Mouse (Mus musculus): ENCODE measurements around the gene Mdk.
A peak's percentile ranks its signal among the peaks of the same experiment; 100 is the strongest.

Mdk gene

DNA sequence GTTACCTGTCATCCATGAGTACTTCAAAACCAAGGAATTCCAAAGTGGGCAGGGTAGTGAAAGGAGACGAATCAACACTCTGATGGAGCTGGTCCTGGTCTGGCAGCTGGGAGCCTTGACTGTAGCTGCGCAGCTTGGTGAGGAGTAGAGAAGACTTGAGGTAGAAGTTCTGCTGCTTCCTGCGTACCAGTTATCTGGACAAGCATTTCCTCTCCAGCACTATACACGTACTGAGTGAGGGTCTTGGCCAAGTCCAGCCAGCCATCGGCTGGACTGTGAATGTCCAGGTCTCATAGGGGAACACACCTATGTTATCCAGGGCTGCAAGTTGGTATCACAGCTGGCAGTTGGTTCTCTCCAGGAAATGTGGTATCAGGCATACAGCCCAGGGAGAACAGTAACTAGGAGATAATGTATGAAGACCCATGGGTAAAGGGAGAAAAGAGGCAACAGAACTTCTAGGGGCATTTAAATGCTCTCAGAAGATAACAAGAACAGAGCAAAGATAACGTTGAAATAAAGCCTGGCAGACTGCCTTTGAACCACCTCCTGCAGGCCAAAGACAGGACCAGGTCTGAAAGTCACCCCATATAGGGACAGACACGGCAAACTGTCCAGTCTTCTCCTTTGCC lies 15.6 kb downstream of the Mdk start:
- no peak for DNase-seq (ENCODE audit: extremely low read depth, low read depth, low spot score)

DNA sequence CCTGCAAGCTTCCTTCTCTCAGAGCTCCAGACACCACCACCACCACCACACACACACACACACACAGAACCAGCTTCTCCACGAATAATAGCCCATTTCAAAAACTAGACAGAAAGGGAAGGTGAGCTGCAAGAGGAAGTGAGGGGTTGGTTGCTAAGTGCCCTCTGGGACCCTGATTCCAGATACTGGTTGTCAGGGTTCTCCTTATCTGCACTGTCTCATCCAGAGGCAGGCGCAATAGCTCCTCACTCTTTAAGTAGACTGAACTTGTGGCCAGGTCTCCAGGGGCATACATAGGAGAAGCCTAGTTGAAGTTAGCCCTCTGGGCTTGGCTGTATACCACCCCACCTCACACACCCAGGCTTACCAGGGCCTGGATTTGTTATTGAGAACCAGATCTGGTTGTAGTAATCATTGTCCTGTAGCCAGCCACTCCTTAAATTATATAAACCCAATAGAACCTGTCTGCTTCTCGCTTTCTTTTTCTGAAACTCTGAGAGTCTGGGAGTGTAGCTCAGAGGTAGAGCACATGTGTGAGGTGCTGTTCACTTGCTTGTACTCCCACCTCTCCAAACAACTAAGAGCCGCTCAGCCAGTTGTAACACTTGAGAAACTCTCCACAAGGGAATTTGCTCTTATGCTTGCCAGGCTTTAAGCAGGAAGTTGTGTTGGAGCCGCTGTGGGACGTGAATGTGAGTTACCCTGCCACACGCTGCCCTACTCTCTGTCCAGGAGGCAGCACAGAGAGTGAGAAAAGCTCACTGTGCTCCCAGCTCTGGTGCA lies 18.6 kb downstream of the Mdk start:
- DNase-seq (ENCODE audit: extremely low read depth, low read depth, low spot score): no peak

DNA sequence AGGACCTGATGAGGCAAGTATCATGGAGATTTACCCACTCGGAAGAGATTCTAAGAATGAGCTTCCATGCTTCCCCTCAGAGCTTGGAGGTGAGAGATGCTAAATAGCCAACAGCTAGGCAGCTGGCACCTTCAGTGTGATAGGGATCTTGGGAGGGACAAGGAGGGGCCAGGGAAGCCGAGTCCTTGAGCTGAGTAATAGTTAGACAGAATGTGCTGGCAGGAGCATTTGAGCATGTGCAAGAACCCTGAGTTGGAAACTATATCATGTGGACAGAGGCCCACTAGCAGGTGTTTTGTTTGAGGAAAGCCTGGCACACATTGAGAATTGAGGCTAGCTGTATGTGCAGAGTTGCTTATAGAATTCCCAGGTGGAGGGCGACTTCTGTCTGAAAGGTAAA lies 19.5 kb downstream of the Mdk start:
- DNase-seq (ENCODE audit: extremely low read depth, low read depth, low spot score): no peak

DNA sequence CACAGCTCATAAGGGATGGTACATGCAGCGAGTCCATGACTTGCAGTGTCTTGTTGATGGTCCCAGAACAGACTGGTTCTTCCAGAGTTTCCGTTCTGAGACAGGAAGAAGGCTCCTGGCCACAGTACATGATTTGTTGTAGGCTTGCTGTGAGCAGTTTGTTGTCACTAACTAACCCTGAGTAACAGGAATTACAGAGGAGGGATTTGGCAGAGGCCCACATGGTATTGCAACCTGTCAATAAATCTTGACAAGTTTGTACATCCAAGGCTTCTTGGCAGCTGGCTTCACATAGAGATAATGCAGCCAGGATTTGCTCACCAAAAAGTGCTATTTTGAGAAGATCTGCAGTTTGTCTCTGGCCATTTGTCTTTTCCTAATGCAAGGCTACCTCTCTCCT lies 26.0 kb downstream of the Mdk start:
- peak; percentile 96 for DNase-seq (ENCODE audit: extremely low read depth, low read depth, low spot score)

DNA sequence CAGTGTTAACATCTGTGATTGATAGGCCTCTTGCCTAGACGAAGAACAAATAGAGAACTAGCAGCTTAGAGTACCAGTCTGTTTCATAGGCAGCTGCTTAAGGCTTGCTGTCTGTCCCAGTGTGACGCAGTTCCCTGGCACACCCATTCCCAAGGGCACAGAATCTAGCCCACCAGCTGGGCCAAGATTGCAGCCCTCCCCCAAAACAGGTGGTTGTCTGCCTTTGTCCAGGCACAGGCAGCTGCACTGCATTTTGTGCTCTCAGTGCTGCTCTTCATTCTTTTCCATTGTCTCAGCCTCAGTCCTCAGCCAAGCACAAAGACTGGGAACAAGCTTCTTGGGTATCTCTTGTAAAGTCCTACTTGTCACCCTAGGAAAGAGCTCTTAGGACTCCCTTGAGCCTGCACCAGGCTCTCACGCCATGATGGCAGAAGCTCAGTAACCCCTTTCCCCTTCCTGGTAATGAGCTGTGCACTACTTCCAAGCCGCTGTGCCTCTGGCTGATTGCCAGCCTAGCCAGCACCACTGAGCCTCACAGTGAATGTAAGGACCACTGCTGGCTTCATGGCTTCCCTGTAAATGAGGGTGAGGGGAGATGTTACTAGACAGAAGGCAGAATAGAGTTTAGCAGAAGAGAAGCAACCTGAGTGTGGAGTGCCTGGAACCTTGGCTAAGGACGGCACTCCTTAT lies 27.3 kb downstream of the Mdk start:
- no peak for DNase-seq (ENCODE audit: extremely low read depth, low read depth, low spot score)

DNA sequence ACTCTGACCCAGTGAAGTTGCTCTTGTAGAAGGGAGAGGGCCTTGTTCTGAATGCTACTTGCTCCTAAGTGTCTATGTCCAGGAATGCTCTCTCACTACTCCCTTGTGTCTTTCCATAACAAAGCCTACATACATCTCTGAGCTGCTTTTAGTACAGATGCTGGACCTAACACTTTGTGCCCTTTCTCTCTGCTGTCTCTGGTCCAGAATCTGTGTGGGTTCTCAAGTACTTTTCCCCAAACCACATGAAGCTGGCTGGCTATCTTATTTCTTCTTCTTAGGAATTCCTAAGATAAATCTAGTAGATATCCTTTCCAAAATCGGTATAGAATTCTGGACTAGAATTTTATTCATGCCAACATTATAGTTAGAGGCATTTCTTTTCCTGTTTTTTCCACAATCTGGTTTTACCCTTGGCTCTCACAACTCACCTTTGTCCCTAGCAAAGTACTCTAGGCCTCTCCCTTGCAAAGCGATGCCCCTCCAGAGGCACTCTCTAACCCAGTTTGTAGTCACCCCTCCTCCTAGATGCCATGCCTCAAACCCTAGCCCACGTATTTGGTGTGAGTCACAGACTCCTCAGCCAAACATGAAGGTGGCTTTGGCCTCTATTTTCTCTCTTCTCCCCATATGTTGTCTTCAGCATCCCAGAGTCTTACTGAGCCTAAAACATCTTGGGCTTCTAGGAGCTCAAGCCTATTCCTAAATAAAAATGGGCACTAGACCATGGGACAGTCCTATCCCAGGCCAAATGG lies 28.7 kb downstream of the Mdk start:
- DNase-seq (ENCODE audit: extremely low read depth, low read depth, low spot score): no peak

DNA sequence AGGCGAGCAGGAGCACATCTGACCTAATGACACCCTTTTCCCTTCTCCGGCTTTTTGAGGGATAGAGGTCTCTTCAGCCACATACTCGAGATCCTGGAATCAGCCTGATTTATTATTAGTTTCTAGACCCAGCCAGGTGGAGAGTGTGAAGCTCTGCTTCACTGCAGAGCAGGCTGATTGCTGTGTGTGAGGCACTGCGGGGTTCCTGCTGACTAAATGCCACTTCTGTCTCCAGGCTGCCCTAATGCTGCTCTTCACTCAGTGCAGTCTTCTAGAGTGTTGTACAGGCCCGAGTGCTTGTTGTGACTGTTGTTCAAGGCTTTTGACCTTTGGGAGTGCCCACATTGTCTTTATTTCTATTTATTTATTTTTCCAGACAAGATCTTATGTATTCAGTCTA lies 29.8 kb downstream of the Mdk start:
- DNase-seq (ENCODE audit: extremely low read depth, low read depth, low spot score): no peak

DNA sequence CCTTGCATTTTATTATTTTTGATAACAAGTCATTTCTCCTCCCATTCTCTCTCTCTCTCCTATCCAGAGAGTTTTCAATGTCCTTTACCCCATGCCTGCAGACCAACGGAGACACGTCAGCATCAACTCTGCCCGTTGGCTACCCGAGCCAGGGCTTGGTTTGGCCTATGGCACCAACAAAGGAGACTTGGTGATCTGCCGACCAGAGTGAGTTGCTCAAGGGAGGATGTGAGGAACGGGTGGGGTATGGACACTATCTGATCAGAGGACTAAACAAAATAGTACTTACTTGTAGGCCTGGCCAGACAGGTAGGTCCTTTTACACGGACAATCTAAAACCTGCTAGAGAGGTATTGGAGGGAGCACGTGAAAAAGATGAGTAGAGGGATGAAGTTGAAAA lies 31.7 kb downstream of the Mdk start:
- DNase-seq (ENCODE audit: extremely low read depth, low read depth, low spot score): no peak

DNA sequence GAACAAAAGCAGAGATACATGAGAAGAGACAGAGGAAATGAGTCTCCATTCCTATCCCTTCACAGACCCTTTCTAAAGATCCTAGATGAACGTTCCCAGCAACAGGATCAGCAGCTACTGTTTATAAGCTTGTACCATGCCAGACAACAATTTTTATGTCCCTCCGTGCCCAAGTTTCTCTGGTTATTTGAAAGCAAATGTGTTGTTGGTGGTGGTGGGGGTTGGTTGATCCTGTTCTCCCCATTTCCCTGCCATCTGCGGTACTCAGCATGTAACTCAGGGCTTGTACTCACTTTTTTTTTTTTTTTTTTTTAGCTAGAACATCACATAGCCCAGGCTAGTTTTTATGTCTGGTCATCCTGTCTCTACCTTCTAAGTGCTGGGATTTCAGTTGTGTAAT lies 33.0 kb downstream of the Mdk start:
- no peak for DNase-seq (ENCODE audit: extremely low read depth, low read depth, low spot score)

DNA sequence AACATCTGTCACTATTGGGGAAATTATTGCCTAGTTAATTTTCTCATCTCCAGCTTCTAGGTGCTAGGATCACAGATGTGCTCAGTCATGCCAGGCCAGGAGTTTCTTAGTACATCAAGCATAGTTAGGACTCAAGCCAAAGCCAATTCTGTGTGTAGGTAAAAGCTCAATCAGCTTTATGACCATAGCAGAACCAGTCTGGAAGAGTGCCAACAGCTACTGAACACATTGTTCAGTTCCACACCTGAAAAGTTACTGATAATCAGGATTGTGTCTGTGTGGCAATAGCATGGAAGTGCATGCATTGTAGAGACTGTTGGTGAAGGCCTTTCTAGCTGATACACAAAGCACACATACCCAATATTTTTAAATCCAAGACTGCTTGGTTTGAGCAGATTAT lies 34.1 kb downstream of the Mdk start:
- peak; percentile 80 for DNase-seq (ENCODE audit: extremely low read depth, low read depth, low spot score)

DNA sequence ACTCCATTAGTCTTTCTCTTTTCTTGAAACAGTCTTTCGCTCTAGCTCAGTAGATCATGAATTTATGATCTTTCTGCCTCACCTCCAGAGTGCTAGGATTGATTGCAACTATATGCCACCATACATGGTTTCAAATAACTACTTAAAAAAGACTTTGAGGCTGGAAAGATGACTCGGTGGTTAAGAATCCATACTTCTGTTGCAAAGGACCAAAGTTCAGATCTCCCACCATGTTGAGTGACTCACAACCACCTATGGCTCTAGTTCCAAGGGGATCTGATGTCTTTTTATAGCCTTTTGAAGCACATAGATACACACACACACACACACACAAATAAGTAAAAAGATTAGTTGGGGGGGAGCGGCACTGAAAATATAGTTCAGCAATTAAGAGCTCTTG lies 36.7 kb downstream of the Mdk start:
- no peak for DNase-seq (ENCODE audit: extremely low read depth, low read depth, low spot score)

DNA sequence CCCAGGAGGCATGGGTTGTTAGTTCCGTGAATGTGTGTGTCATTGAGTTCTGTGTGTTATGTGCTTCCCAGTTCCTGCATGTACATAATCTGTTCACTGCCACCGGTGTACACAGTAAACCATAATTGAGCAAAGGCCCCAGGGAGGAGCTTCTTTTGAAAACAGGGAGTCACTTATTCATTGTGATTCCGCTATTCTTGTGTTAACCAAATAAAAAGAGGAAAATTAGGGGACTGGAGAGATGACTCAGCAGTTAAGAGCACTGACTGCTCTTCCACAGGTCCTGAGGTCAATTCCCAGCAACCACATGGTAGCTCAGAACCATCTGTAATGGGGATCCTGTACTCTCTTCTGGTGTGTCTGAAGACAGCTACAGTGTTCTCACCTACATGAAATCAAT lies 37.4 kb downstream of the Mdk start:
- DNase-seq (ENCODE audit: extremely low read depth, low read depth, low spot score): no peak

DNA sequence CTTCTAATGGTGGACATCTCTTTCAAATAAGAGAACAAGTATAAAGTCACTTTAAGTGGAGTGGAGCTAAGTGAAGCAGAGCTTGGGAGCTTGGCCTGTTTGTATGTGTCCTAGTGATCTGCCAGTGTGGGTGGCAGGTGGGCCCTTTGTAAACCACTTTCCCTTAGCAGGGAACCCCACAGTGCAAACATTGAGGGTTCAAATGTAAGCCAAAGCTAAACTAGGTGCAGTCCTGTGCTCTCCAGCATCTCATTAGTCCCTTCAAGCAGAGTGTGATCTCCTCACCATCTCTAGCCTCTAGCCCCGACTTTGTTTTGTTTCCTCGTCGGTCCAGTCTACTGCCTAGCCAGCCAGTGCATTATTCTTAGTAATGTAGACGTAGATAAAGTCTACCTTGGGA lies 47.5 kb downstream of the Mdk start:
- no peak for DNase-seq (ENCODE audit: extremely low read depth, low read depth, low spot score)

DNA sequence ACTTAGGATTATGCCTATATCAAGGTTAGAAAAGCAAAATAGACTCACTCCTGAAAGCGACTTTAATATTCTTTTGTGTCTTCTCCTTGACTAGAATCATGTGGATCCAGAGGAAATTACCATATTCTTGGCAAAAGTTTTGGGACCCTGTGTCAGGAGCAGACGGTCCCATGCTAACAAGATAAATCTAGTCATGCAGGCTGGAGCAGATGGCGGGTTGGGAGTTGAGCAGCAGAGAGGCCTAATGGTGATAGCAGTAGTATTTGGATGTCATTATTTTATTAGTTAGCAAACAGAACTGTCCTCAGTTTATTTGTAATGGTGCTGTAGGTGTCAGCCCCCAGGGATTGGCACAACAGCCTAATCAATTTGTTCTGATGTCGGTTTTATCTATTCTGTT lies 48.1 kb downstream of the Mdk start:
- no peak for DNase-seq (ENCODE audit: extremely low read depth, low read depth, low spot score)
